Mouse (Mus musculus) embryonic fibroblast, embryonic 13.5 days (primary cell): ENCODE measurements around the gene Olfr1364.

Source experiments
- CTCF ChIP-seq: IDR thresholded peaks from 2 replicates; pipeline ENCODE4 v1.5.1; 2011; ENCODE audit warnings: mild to moderate bottlenecking, control low read depth, low read length, moderate library complexity, borderline replicate concordance; ENCODE audit not compliant: insufficient read depth
- POLR2A ChIP-seq: IDR thresholded peaks from 2 replicates; pipeline ENCODE4 v1.6.1; 2011; ENCODE audit warnings: low read depth, mild to moderate bottlenecking, control low read depth, low read length, moderate library complexity

DNA sequence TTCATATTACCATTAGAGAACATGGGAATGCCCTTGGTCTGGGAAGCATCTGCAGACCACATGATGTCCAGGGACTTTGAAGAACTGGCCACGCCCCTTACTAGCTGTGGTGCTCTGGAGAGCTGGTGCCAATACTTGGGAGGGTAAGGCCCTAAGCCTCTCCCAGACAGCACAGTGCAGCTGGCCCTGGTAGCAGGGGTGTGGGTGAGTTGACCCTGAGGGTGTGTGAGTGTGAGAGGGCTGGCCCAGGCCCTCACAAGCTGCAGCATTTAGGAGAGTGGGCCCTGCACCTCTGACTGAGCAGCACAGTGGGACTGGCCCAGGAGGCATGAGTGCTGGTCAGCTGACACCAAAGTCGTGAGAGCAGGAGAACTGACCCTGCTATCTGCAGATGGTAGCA, 10.1 kb upstream of the Olfr1364 start:
- TF ChIP-seq CTCF (no peak), POLR2A (no peak)
